Mouse (Mus musculus): ENCODE measurements around the gene Npb. TPM values are rescaled to one million over a fixed set of nuclear protein-coding genes. Genes with fewer than 3 reads are reported as not detected.

Npb gene
- total RNA-seq, 4 experiments from 2014 or later = 1.1 to 1.8 TPM; not detected in 2

- DNase-seq (ENCODE audit: low spot score in 2 of 2) = no peak
Observed at GRCm38 (mm10) chr11:120613976-120614375, 5.7 kb downstream of the Npb start.

- DNase-seq (ENCODE audit: low spot score in 2 of 2) = no peak
Observed at GRCm38 (mm10) chr11:120615167-120615566, 6.9 kb downstream of the Npb start.

GRCm38 (mm10) chr11:120615606-120616203 lies 7.4 kb downstream of the Npb start:
- DNase-seq (ENCODE audit: low spot score in 2 of 2) = no peak

- no peak for DNase-seq (ENCODE audit: low spot score in 2 of 2)
Observed at GRCm38 (mm10) chr11:120616617-120617294, 8.5 kb downstream of the Npb start.

- DNase-seq (ENCODE audit: low spot score in 2 of 2) = peak; percentile 80 to 90
Observed at GRCm38 (mm10) chr11:120617519-120618112, 9.3 kb downstream of the Npb start, which contains the start of gene Pcyt2. Gene Pcyt2, minus strand, starts transcription at chr11:120617936.

GRCm38 (mm10) chr11:120618619-120619535 lies 10.6 kb downstream of the Npb start:
- no peak for DNase-seq (ENCODE audit: low spot score in 2 of 2)

- DNase-seq (ENCODE audit: low spot score in 2 of 2) = no peak
Observed at GRCm38 (mm10) chr11:120620195-120620594, 11.9 kb downstream of the Npb start.

- DNase-seq (ENCODE audit: low spot score in 2 of 2) = no peak
Observed at GRCm38 (mm10) chr11:120622805-120623204, 14.5 kb downstream of the Npb start.

GRCm38 (mm10) chr11:120623961-120624679 lies 15.8 kb downstream of the Npb start:
- DNase-seq (ENCODE audit: low spot score in 2 of 2) = no peak

GRCm38 (mm10) chr11:120624680-120625111 lies 16.4 kb downstream of the Npb start:
- DNase-seq (ENCODE audit: low spot score in 2 of 2) = peak; percentile 66 to 76

GRCm38 (mm10) chr11:120625152-120625775 lies 17.0 kb downstream of the Npb start, which contains the start of gene Sirt7:
Gene Sirt7, minus strand, starts transcription at chr11:120625240.
- DNase-seq (ENCODE audit: low spot score in 2 of 2) = no peak

- no peak for DNase-seq (ENCODE audit: low spot score in 2 of 2)
Observed at GRCm38 (mm10) chr11:120626785-120627467, 18.6 kb downstream of the Npb start.

GRCm38 (mm10) chr11:120627468-120628300 lies 19.4 kb downstream of the Npb start:
- DNase-seq (ENCODE audit: low spot score in 2 of 2) = no peak

GRCm38 (mm10) chr11:120628601-120629340 lies 20.5 kb downstream of the Npb start:
- DNase-seq (ENCODE audit: low spot score in 2 of 2) = no peak

- no peak for DNase-seq (ENCODE audit: low spot score in 2 of 2)
Observed at GRCm38 (mm10) chr11:120629341-120629730, 21.1 kb downstream of the Npb start.

- no peak for DNase-seq (ENCODE audit: low spot score in 2 of 2)
Observed at GRCm38 (mm10) chr11:120629911-120630310, 21.6 kb downstream of the Npb start.

GRCm38 (mm10) chr11:120630401-120630871 lies 22.2 kb downstream of the Npb start:
- no peak for DNase-seq (ENCODE audit: low spot score in 2 of 2)

Measured in left cerebral cortex, adult 8-10 months (tissue).